Mouse (Mus musculus) spleen, postnatal 4 days (tissue): Measurements from ENCODE around the gene Mtmr3.

ENCODE experiments used
- DNase-seq, 2 experiments: peaks; one replicate each; pipeline ENCODE4 v3.0.0; 2022; ENCODE audit warnings: low spot score in 2 of 2

Mtmr3 gene

DNA sequence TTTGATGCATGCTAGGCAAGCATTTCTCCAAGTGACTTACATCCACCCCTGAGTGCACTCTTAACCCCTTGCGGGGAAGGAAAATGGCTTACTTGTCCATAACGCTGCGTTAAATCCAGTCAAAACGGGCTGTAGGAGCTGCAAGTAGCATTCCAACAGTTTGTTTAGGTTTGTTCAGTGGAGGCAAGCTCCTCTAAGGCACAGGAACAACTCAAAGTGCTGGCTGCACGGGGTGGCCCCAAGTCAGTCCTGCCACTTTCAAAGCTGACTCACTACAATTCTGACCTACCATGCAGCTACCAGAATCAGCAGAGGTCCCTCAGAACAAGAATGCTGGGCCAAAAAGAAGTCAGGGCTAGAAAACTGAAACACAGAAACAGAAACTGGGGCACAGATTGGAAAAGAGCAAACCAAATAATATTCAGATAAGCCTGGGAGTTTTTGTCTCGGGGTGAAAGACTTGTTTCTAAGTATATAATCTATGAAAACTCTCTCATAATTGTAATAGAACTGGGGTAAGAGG lies 72.5 kb downstream of the Mtmr3 start:
- DNase-seq, result no peak

DNA sequence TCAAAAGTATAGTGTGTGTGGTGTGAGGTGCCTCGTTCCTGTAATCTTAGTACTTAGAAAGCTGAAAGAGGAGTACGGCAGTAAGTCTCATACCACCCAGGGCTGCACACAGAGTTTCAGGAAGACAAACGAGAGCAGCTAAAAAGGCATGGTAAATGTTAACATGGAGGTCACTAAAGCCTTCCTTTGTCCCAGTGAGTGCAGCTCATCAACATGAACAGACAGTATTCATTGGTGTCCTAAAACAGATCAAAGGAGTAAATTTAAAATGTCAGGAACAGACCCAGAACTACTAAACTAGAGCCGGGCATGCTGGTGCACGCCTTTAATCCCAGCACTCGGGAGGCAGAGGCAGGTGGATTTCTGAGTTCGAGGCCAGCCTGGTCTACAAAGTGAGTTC lies 75.7 kb downstream of the Mtmr3 start:
- DNase-seq, result no peak

DNA sequence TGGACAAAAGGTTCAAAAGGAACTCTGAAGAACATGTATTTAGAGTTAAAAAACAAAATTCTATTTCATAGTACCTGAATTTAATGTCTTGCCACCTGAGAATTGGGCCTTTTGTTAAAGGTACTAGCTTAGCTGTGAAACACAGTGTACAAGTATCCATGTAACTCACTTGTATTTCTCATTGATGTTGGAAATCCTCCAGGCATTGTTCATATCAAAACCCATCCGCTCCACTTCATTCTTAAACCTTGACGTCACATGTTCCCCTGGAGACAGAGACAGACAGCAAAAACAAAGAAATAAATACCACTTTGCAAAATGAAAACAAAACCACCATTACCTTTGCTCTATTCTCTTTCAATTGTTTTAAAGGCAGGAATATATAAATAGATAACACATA lies 87.2 kb downstream of the Mtmr3 start:
- no peak for DNase-seq

DNA sequence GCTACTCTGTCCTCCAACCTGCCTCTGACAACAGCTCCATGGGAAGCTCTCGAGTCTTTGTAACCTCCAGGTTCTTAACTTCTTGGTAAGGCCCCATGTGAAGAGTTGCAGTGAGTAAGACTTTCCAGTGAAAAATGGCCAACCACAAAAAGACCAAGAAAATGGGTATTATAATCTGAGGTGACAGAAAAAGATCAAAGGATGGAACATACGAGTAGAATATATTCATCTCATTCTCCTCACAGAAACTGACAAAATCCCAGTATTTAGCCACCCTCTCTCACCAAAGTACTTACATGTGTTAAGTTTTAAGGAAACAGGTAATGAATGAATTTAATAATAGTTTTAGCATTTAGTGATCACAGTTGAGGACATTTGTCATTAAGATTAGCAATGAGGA lies 88.2 kb downstream of the Mtmr3 start:
- DNase-seq, result no peak

DNA sequence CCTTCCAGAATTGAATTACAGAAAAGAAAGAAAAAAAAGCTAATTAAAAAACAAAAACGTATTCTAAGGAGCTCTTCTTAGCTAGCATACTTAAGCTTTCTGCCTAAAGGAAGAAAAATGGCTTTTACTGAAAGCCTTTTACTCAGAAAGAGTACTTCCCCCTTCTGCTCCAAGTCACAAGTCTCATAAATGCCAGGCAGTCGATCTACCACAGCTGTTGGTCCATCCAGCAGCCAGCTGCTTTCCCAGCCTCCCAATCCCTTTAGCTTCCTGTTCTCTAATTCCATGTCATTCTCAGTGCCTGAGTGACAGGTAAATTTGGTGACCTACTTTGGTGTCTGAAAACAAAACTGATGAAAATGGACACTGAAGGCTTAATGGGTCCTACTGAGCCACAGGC lies 92.5 kb downstream of the Mtmr3 start:
- DNase-seq, result no peak

DNA sequence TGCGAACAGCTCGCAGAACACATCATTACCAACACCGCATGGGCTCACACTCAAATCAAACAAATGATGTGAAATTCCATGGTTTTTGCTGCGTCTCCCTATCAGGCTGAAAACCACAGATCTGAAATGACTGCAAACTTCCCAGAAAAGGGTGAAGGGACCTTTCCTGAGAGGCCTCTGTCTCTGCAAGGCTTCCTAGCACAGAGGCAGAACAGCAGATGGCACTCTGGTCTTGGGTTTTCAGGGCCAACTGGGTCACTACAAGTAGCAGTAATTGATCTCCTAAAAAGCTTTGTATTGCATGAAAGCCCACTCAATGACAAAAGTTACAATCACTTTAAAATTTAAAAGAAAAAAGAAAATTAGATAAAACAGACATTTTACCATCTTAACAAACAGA lies 93.8 kb downstream of the Mtmr3 start:
- DNase-seq, result no peak

DNA sequence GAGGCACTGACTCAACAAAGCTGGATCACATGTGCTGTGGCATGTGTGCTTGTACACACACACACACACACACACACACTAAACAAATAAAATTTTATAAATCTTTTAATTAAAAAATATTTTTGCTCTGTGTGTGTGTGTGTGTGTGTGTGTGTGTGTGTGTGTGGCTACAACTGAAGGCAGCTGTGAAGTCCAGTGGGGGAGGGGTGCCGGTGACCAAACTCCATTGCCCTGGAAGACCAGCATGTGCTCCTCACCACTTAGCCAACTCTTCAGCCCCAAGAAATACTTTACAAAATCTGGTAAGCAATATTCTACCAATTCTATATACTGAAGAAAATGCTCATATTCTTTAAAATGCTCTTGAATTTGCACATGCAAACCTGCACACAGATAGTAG lies 94.4 kb downstream of the Mtmr3 start:
- DNase-seq, result no peak

DNA sequence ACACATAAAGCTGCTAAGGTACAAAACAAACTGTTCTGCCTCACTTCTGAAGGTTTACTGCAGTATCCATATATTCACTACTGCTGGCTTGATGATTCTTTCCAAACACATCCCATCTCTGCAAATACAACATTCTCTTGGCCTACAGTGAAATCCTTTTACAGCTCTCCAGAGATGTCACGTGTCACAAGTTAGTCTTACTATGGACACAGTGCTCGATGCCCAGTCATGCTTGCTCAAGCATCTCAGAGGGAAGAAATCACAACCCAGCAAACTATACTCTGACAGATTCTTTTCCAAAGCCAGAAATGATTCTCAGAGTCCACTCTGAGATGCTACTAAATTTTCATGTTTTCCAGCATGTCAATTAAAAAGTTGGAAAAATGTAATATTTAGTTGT lies 95.2 kb downstream of the Mtmr3 start:
- no peak for DNase-seq

DNA sequence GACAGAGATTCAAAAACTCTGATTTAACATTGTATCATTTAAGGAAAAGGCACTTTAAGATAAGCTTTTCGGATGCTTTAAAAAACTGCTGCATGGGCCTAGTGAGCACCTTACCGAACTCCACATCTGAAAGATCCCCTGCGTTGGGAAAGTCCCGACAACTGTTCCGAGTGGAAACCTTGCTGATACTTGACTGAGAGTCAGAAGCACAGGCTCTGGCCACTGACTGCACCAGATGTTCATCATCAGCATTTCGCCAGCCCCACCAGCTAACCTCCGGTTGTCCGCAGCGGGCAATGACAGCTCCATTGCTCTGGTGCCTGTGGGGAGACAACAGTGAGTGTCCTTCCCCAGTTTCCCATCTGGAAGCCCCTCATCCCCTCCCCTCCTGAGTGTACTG lies 95.9 kb downstream of the Mtmr3 start:
- no peak for DNase-seq

DNA sequence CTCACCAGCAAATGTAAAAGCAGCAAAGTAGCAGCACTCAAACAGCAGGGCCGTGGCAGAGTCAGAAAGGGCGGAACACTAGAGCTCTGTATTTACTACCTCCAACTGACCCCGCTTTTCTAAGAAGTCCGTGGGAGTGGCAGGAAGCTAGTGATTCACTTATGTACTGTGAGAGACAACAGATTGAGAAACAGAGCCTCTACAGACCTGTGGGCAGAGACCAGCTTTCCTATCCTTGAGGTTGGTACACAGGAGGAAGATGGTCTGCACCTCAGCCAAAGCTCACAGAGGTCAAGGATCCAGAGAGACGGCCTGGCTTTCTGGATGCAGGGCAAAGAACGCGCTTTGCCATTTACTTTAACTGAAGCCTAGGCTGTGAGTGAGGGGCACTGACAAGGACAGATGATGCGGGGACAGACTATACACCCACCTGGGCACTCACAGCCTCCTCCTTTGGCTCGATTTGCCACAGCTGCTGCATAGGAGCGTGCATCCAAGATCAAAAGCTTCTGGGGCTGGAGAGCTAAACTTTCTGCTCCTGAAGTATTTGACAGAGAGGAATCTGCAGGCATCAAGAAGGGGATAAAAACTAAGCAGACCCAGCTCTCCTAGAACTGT lies 97.1 kb downstream of the Mtmr3 start:
- DNase-seq, result no peak

DNA sequence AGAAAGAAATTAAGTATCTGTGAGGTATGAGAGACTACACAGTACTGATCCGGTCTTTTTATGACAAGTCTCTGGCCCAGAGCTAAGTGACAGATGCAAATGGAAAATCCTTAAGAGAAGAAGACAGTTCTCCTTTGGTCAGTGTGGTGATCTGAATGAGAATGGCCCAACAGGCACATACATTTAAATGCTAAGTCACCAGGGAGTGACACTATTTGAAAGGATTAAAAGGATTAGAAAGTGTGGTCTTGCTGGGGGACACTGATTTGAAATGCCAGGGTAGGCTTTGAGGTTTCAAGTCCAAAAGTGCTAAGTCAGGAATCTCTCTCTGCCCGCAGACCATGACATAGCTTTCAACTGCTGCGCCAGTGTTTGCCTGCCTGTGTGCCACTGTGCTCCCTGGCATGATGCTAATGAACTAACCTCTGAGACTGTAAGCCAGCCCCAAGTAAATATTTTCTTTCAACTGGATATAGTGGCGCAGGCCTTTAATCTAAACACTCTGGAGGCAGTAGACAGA lies 99.6 kb downstream of the Mtmr3 start:
- DNase-seq, result no peak

DNA sequence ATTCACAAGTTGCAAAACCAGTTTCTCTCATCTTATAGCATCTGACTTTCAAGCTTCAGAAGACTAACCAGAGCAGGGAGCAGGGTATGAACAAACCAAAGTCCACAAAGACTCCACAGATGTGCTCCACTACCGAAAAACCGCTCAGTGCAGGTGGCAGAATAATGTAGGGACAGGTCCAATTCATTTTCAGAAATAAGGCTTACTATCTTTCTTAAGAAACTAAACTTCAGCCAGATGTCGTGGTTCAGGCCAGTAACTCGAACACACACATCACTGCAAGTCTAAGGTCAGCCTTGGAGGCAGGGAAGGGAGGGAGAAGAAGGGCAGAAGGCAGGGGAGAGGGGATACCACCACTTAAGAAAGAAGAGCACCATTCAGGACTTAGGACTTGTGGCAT lies 105.5 kb downstream of the Mtmr3 start:
- no peak for DNase-seq

DNA sequence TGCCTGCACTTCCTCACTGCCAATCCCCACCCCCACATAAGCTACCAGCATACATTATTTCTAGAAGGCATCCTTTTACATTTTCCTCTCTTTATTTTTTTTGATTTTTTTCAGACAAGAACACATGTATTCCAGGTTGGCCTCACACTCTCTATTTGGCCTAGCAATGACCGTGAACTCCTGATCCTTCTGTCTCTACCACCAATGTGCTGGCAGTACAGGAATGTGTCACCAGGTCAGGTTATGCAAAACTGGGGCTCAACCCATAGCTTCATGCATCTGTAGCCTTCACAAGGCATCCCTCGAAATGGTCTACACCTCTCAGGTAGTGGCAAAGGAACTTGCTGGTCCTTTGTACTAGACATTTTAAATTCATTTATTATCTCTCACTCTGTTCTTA lies 105.9 kb downstream of the Mtmr3 start:
- no peak for DNase-seq

DNA sequence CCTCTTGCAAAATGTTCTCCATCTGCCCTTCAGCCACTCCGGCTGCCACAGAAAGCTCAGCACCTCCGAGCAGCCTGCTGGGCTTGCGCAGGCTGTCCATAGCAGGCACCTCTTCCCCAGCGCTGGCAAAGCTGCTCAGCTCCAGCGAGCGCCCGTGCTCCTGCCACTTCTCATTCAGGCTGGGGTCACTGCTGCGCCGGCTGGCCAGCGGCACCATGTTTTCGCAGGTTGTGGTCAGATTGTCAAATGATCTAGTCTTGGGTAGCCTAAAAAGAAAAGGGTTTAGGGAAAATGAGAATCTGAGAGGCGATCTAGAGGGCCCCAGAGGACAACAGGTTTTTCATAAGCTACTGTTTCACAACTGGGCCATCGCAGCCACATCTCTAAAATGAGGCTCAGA lies 106.3 kb downstream of the Mtmr3 start:
- no peak for DNase-seq

DNA sequence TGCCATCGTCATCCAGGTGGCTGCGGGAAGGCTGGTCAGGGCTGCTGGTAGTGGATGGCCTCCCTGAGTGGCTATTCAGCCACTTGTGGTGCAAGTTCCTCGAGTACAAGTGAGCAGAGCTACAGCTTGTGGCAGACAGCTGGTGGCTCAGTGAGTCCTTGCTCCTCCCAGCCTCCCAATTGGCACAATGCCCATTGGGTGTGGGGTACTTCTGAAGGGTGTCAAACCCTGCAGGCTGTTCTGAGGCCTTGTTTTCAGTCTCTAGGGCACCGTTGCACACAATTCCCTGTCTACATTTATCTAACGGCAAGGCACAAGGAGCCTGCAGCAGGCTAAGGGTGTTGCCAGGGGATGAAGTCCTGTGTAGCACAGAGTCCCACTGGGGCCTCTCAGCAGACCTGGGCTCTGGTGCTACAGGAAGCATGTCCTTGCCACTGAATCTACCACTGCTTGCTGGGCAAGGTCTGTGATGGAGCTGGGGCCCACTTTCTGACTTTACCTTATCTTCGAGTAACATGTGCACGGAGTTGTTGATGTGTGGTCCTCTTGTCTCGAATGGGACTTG lies 107.2 kb downstream of the Mtmr3 start:
- DNase-seq, result peak; percentile 53 to 70

DNA sequence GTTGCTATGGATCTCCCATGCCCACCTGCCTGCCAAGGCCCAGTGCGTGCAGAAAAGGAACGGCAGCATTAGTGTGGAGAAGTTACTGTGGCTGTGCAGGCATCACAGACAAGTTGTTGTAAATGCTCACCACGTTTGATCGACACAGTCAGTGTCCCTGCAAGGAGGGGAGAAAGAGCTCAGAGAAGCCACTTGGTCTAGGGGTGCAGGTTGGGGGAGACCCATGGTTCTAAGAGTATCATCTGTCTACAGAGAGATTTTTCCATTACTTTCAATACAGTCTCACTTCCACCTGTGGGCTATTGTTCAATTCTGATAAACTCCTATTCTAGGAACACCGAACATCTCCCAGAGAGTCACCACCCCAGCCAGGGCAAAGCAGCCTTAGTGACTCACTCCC lies 110.1 kb downstream of the Mtmr3 start:
- DNase-seq, result no peak

DNA sequence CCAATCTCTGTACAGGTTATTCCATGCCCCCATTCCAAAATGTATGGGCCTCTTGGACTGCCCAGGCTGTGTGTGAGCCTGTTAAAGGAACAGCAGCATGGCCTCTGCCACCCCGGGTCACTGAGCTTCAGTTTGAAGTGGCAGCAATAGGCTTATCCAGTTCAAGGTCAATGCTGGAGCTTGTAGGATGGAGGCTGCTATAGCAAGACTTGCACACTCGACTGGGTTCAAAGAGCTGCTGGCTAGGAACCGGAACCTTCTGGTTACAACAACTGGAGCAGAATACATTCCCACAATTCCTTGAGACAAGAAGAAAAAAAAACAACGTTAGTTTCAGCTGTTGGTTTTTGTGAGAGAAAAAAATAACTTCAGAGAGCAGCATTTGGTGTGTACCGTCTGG lies 112.0 kb downstream of the Mtmr3 start:
- no peak for DNase-seq

DNA sequence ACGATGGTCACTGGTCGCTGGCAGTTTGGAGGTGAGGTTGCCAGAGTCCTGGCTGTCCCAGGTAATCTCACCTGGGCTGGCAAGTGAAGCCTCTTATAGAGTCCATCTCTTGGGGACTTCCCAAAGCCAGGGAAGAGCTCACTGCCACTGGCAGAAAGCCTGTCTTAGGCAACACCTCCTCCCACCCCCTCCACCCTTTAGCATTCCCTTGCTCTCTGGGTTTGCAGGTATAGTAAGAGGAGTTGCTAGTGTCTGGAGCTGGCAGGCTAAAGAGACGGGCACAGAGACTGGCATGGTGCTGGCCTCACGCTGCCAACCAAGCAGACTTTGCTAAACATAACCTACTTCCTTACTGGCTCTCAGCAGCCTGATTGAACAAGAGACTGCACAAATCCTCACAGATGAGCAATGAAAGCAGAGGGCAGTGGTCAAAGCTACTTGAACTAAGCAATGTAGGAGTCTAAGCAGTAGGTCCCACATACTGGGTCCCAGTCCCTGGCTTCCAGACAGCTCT lies 118.4 kb downstream of the Mtmr3 start:
- DNase-seq, result no peak

DNA sequence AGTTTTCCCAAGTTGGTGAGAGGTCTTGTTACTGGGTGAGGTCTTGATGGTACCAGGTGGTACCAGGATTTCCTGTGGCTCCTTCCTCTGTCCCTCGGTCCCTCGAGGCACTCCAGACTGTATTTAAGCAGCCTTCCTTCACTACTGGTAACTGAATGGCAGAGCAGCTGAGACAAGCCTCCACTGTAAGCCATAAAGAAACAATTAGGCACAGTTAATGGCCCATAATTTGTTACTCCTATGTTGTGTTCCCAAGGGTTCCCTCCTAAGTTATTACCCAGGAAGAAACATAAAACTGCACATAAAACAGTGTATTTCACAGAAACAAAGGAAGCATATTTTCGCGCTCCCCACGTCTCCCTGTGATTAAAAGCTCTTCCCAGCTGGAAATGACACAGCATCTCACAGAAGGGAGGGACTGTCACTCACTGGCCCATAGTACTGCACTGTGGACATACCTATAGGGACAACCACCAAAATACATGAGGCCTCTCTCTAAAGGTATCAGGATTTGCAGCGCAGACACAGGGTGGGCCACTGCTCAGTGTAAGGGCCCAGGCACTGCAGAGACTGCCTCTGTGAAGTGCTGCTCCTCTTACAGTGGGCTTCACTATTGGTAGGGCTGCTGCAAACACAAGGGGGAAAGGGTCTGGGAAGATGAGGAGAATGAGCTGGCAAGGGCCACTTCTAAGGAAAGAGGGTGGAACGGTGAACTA lies 122.0 kb downstream of the Mtmr3 start:
- no peak for DNase-seq

DNA sequence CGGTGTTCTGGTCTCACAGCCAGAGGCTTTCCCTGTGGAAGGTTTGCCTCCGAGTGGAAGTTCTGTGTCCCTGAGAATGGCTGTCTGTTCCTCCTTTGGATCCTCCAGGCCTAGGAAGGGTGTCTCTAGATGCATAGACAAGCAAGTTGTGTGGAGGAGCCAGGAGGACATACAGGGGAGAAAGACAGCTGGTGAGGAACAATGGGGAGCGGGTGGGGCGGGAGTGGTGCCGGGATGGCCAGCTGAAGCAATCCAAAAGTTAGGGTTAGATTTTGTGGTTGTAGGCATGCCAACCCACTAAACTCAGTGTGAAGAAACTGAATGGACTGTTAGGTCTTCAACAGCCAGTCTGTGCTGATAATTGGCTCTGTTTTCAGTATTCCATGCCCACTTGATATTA lies 122.9 kb downstream of the Mtmr3 start:
- no peak for DNase-seq

DNA sequence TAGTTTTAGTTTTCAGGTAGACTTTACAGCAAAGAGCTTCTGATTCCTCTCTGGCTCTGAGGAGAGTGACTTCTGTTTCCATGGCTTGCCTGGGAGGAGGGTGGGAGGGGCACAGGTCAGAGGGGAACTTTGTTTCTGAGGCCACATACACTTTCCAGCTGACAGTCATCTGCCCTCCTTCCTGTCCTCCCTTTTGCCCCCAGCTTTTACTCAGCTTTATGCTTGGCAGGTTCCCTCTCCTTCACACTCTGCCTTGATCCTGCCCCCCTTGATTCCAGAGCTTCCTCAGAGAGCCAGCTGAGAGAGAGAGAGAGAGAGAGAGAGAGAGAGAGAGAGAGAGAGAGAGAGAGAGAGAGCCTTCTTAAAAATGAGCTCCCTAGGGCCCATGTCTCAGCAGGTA lies 123.4 kb downstream of the Mtmr3 start:
- DNase-seq, result no peak

DNA sequence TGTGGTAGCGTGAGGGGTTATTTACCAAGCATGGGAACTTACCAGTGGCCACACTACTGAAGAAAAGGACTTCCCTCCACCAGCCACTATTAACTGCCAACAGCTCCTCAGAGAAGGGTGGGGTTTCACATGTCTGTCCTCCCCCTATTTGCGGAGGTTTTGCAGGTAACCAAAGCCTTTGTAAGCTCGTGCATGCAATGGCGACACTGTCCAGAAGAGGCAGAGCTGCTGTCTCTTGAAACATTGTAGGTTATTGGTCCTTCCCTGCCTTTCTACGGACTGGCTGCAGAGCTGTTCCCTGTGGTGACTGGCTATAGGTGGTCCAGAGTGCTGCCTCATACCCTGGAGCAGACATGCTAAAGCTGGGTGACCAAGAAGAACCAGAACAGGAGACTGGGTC lies 125.6 kb downstream of the Mtmr3 start:
- DNase-seq, result no peak

DNA sequence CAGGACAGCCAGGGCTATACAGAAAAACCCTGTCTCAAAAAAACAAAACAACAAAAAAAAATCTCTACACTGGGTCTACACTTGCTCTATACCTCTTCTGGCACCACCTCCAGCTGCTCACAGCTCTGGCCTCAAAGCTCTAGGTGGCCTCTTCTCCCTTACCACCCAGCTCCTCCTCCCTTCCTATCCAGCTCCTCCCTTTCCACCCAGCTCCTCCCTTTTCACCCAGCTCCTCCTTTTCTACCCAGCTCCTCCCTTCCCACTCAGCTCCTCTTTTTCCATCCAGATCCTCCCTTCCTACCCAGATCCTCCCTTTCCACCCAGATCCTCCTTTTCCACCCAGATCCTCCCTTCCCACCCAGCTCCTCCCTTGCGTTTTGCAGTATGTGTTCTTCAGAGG lies 127.2 kb downstream of the Mtmr3 start:
- no peak for DNase-seq
